ENCODE assay signal across 23 mouse cellular contexts in the genomic region with DNA sequence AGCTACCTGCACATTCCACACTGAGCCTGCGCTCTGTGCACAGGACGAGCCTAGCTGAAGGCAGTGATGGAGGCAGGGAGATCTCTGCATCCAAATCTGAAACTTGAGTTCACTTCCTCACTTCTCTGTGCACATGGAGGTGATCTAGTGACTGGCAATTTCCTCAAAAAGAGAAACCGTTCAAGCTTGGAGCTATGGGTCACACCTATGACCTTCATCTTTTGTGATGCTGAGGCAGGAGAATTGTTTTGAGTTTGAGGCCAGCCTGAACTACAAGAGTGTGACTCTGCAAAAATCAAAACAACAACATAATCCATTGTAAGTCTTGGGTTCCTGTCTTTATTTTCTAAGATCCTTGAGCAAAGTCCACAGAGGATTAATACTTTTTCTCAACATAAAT.
A peak's percentile ranks its signal among the peaks of the same experiment; 100 is the strongest.
DNase-seq lines count a peak whose midpoint lies in the region; ATAC-seq and TF ChIP-seq lines count a peak whose summit lies in the region.
"Had no signal": no experiment of that assay in that cellular context is flagged by ENCODE, and none has a peak within 500 bp of the region (broad histone marks: within the 10 kb centered on the region; RNA-seq: fewer than 3 reads in every experiment).

No protein-coding gene starts in this region.

- H3K27me3 ChIP-seq in myocyte (ENCODE audit: control insufficient read depth, insufficient read depth, insufficient read length), result no peaks in the 10 kb centered on the region
- H3K27me3 ChIP-seq in midbrain, postnatal 0 days (ENCODE audit: insufficient read depth, low read length), result no peaks in the 10 kb centered on the region
- H3K27me3 ChIP-seq: CH12.LX; embryonic facial prominence, embryonic 12.5 days; embryonic facial prominence, embryonic 15.5 days; hindbrain, embryonic 12.5 days; hindbrain, embryonic 15.5 days had no signal

- peaks cover 4 to 13% of the 10 kb centered on the region in 2 experiments for H3K4me1 ChIP-seq in ES-E14 (ENCODE audit: control insufficient read depth in 2 of 2, insufficient read depth in 2 of 2, low read length in 2 of 2, poor library complexity in 1 of 2)
- H3K4me1 ChIP-seq in midbrain, postnatal 0 days (ENCODE audit: insufficient read depth, low read length), result no peaks in the 10 kb centered on the region
- H3K4me1 ChIP-seq: embryonic facial prominence, embryonic 15.5 days; hindbrain, embryonic 12.5 days; hindbrain, embryonic 15.5 days had no signal

- peak; percentile 54 for DNase-seq in heart, adult 11 months
- DNase-seq in heart, adult 18-20 months, result no peak
- DNase-seq in ES-E14 (ENCODE audit: low read depth, low spot score), result peak; percentile 27
- no peak for DNase-seq in midbrain, postnatal 0 days (ENCODE audit: low spot score)
- DNase-seq in right cerebral cortex, postnatal 10 days (ENCODE audit: low spot score in 2 of 2), result no peak
- DNase-seq: adrenal gland, postnatal 14 days; B cell, adult 2 months; cerebellum, adult 11 months; cerebellum, adult 9-11 months; cerebellum, postnatal 25 days; forebrain, postnatal 0 days; gastrocnemius, postnatal 14 days; heart, adult 2 months; kidney, adult 8-10 months had no signal

- H3ac ChIP-seq in myocyte (ENCODE audit: control insufficient read depth, insufficient read length), result no peak overlapping the region

- H3K9ac ChIP-seq in ES-E14 (ENCODE audit: insufficient read depth, low read depth, low read length, poor library complexity, severe bottlenecking), result no peak overlapping the region
- no peak overlapping the region for H3K9ac ChIP-seq in midbrain, postnatal 0 days (replicated peaks; ENCODE audit: low read length, poor library complexity, severe bottlenecking)
- H3K9ac ChIP-seq: embryonic facial prominence, embryonic 12.5 days; embryonic facial prominence, embryonic 15.5 days; forebrain, postnatal 0 days; hindbrain, embryonic 12.5 days; hindbrain, embryonic 15.5 days had no signal

- no peaks in the 10 kb centered on the region for H3K79me2 ChIP-seq in myocyte (ENCODE audit: control insufficient read depth, insufficient read depth)

- no peak overlapping the region for H3K4me2 ChIP-seq in myocyte (ENCODE audit: low read depth)
- no peak overlapping the region for H3K4me2 ChIP-seq in midbrain, postnatal 0 days (ENCODE audit: low read depth, low read length, poor library complexity, severe bottlenecking)
- H3K4me2 ChIP-seq: embryonic facial prominence, embryonic 12.5 days; embryonic facial prominence, embryonic 15.5 days; heart, embryonic 11.5 days; hindbrain, embryonic 12.5 days; hindbrain, embryonic 15.5 days had no signal

- no peak for TF ChIP-seq CTCF in midbrain, postnatal 0 days (IDR thresholded peaks at IDR 0.05)

- no peak for ATAC-seq in midbrain, postnatal 0 days (ENCODE audit: low FRiP score)
- ATAC-seq: forebrain, embryonic 14.5 days; forebrain, postnatal 0 days; intestine, postnatal 0 days had no signal

- in situ Hi-C loops in ES-E14 (cut with MboI; ENCODE audit: low sequenced_read_pairs in 2 of 2, unreplicated experiment in 2 of 2), result no loop called here

- no peak overlapping the region for H3K4me3 ChIP-seq in ES-E14 (ENCODE audit: insufficient read depth in 1 of 2, low read depth in 1 of 2, low read length in 2 of 2, poor library complexity in 1 of 2, severe bottlenecking in 1 of 2)
- no peak overlapping the region for H3K4me3 ChIP-seq in myocyte
- H3K4me3 ChIP-seq in midbrain, postnatal 0 days (ENCODE audit: low read depth, low read length), result no peak overlapping the region
- H3K4me3 ChIP-seq: embryonic facial prominence, embryonic 12.5 days; embryonic facial prominence, embryonic 15.5 days; heart, adult 2 months; hindbrain, embryonic 12.5 days; hindbrain, embryonic 15.5 days had no signal

- peaks cover 4% of the 10 kb centered on the region; the same call in 1 of the 2 replicates for H3K36me3 ChIP-seq in ES-E14 (ENCODE audit: control insufficient read depth, insufficient read depth, low read length, poor library complexity, severe bottlenecking)
- H3K36me3 ChIP-seq in myocyte (ENCODE audit: control insufficient read depth, insufficient read depth), result peaks cover 27% of the 10 kb centered on the region
- peaks cover 14% of the 10 kb centered on the region; the same call in 1 of the 2 replicates for H3K36me3 ChIP-seq in midbrain, postnatal 0 days (ENCODE audit: insufficient read depth, low read length)

- no peak for TF ChIP-seq POLR2A in myocyte (IDR thresholded peaks at IDR 0.05; ENCODE audit: insufficient read length, low read depth)

- H3K9me3 ChIP-seq in ES-E14 (ENCODE audit: control insufficient read depth, insufficient read depth, low read depth, low read length), result no peaks in the 10 kb centered on the region
- no peaks in the 10 kb centered on the region for H3K9me3 ChIP-seq in midbrain, postnatal 0 days (ENCODE audit: low read length)
- H3K9me3 ChIP-seq: embryonic facial prominence, embryonic 12.5 days; embryonic facial prominence, embryonic 15.5 days; hindbrain, embryonic 12.5 days; hindbrain, embryonic 15.5 days had no signal

- 77% methylated on average over 3 of the region's 3 CpGs for WGBS in midbrain, postnatal 0 days

- peak overlapping the region; percentile 54 for H3K27ac ChIP-seq in ES-E14 (ENCODE audit: insufficient read depth, low read depth, low read length, poor library complexity, severe bottlenecking)
- no peak overlapping the region for H3K27ac ChIP-seq in midbrain, postnatal 0 days (ENCODE audit: low read depth, low read length)
- H3K27ac ChIP-seq: embryonic facial prominence, embryonic 12.5 days; embryonic facial prominence, embryonic 15.5 days; heart, adult 2 months; hindbrain, embryonic 12.5 days; hindbrain, embryonic 15.5 days had no signal

TF ChIP-seq in ES-E14, 5 proteins besides CTCF, POLR2A, EP300 and RAD21:
- TF ChIP-seq ZC3H11A (IDR thresholded peaks at IDR 0.05; ENCODE audit: borderline replicate concordance, low read depth, low read length) (no peak), HCFC1 (IDR thresholded peaks at IDR 0.05; ENCODE audit: borderline replicate concordance, insufficient read depth, low read length) (no peak), MAFK (IDR thresholded peaks at IDR 0.05; ENCODE audit: insufficient read depth, low read depth, low read length) (peak; percentile 88), CHD2 (IDR thresholded peaks at IDR 0.05; ENCODE audit: low read depth, low read length) (no peak), ZNF384 (IDR thresholded peaks at IDR 0.05; ENCODE audit: low read depth, low read length) (no peak)

TF ChIP-seq in myocyte, 11 proteins besides CTCF, POLR2A, EP300 and RAD21:
- TF ChIP-seq SRF (IDR thresholded peaks at IDR 0.05; ENCODE audit: control insufficient read depth, insufficient read length, low read depth) (no peak), MYOG (IDR thresholded peaks at IDR 0.05; ENCODE audit: control insufficient read depth in 1 of 3, insufficient read depth in 1 of 3, insufficient read length in 2 of 3, low read depth in 2 of 3) (no peak), USF1 (IDR thresholded peaks at IDR 0.05; ENCODE audit: low read depth) (no peak), POLR2AphosphoS2 (IDR thresholded peaks at IDR 0.05; ENCODE audit: insufficient read length, low read depth) (peak; percentile 24), TCF12 (IDR thresholded peaks at IDR 0.05; ENCODE audit: insufficient read depth, poor library complexity, severe bottlenecking) (no peak), E2F4 (IDR thresholded peaks at IDR 0.05; ENCODE audit: insufficient read depth) (no peak), TCF3 (IDR thresholded peaks at IDR 0.05; ENCODE audit: insufficient read length, low read depth) (no peak)

Comparison
In these comparisons a context has a peak if more than half of its experiments do, and no peak if none do; other contexts are left out.
1. DNase-seq: peak in heart, adult 11 months (single experiment) and ES-E14 (single experiment); none in heart, adult 18-20 months (0 of 2), midbrain, postnatal 0 days (single experiment) and right cerebral cortex, postnatal 10 days (0 of 2).